Mouse (Mus musculus) CH12.LX (cell line): ENCODE results near the gene Nsun2. TPM values are rescaled to one million over a fixed set of nuclear protein-coding genes. Genes with fewer than 3 reads are reported as not detected.

Experiments
- DNase-seq: peaks from one replicate; pipeline ENCODE4 v3.0.0-alpha.2; 2013; ENCODE audit errors: extremely low read depth
- H3K27ac ChIP-seq: 2 replicates; pipeline ENCODE4 v1.5.1; 2012; ENCODE audit warnings: low read depth, mild to moderate bottlenecking, control low read depth, moderate library complexity; ENCODE audit not compliant: insufficient read depth
- H3K27me3 ChIP-seq: replicated peaks from 2 replicates; pipeline ENCODE3; 2012; ENCODE audit warnings: inconsistent platforms
- H3K36me3 ChIP-seq, 2 experiments: replicated peaks in 1 of 2; 2 replicates each; pipeline versions ENCODE3 to v1.6.1; 2012; ENCODE audit warnings: inconsistent platforms in 1 of 2, low read length in 1 of 2, mild to moderate bottlenecking in 1 of 2, mixed read lengths in 1 of 2, moderate library complexity in 1 of 2; ENCODE audit not compliant: control insufficient read depth in 1 of 2, insufficient read depth in 1 of 2
- H3K4me1 ChIP-seq, 2 experiments: 2 replicates each; pipeline ENCODE4 v1.6.1; 2012; ENCODE audit warnings: inconsistent platforms in 1 of 2, moderate library complexity in 1 of 2; ENCODE audit not compliant: insufficient read depth in 2 of 2, control insufficient read depth in 1 of 2
- H3K4me2 ChIP-seq: 2 replicates; pipeline ENCODE4 v1.6.1; 2012; ENCODE audit warnings: low read depth, mild to moderate bottlenecking, control low read depth; ENCODE audit not compliant: poor library complexity, insufficient read depth, severe bottlenecking
- H3K4me3 ChIP-seq, 3 experiments: fragments of 150-350 bp in 1 of 3; sonication (generic) in 1 of 3; replicated peaks in 1 of 3; 2 replicates each; pipeline versions ENCODE3 to v1.5.1; 2011 to 2012; ENCODE audit warnings: low read depth in 2 of 3, low read length in 2 of 3, mild to moderate bottlenecking in 2 of 3, moderate library complexity in 2 of 3, control low read depth in 1 of 3, improper control_type of control experiment in 1 of 3, inconsistent platforms in 1 of 3, mixed read lengths in 1 of 3; ENCODE audit not compliant: poor library complexity in 1 of 3
- H3K79me2 ChIP-seq: replicated peaks from 2 replicates; pipeline ENCODE4 v1.6.1; 2012; ENCODE audit warnings: mild to moderate bottlenecking, moderate library complexity; ENCODE audit not compliant: control insufficient read depth, poor library complexity, insufficient read depth, severe bottlenecking; ENCODE audit errors: extremely low read depth
- H3K9ac ChIP-seq: 2 replicates; pipeline ENCODE4 v1.6.1; 2012; ENCODE audit warnings: low read depth, mild to moderate bottlenecking, control low read depth, moderate library complexity; ENCODE audit not compliant: insufficient read depth
- H3K9me3 ChIP-seq: replicated peaks from 2 replicates; pipeline ENCODE3; 2012; ENCODE audit warnings: low read length, inconsistent platforms, mixed read lengths
- BHLHE40 ChIP-seq: IDR thresholded peaks from 2 replicates; pipeline ENCODE4 v1.6.1; 2011; ENCODE audit warnings: mild to moderate bottlenecking, low read depth, low read length, improper control_type of control experiment
- CHD1 ChIP-seq: IDR thresholded peaks from 2 replicates; pipeline ENCODE4 v1.6.1; 2012; ENCODE audit warnings: low read depth, low read length, improper control_type of control experiment, inconsistent platforms
- CHD2 ChIP-seq: IDR thresholded peaks from 2 replicates; pipeline ENCODE4 v1.6.1; 2011; ENCODE audit warnings: low read length, improper control_type of control experiment
- CTCF ChIP-seq, 2 experiments: IDR thresholded peaks in 1 of 2; conservative IDR thresholded peaks in 1 of 2; 2 replicates each; pipeline ENCODE4 v1.5.1; 2011 to 2012; ENCODE audit warnings: low read depth in 2 of 2, low read length in 2 of 2, improper control_type of control experiment in 1 of 2, inconsistent platforms in 1 of 2, mild to moderate bottlenecking in 1 of 2, moderate library complexity in 1 of 2
- ELF1 ChIP-seq: IDR thresholded peaks from 2 replicates; pipeline ENCODE4 v1.6.1; 2014; ENCODE audit warnings: low read depth, mild to moderate bottlenecking, inconsistent platforms, low read length, improper control_type of control experiment
- EP300 ChIP-seq: IDR thresholded peaks from 2 replicates; pipeline ENCODE4 v1.6.1; 2011; ENCODE audit warnings: low read length, improper control_type of control experiment
- ETS1 ChIP-seq: conservative IDR thresholded peaks from 2 replicates; pipeline ENCODE4 v1.6.1; 2012; ENCODE audit warnings: low read depth, mild to moderate bottlenecking, inconsistent platforms, low read length, improper control_type of control experiment, moderate library complexity
- HCFC1 ChIP-seq: IDR thresholded peaks from 2 replicates; pipeline ENCODE4 v1.6.1; 2012; ENCODE audit warnings: low read depth, mild to moderate bottlenecking, inconsistent platforms, low read length, improper control_type of control experiment
- MAX ChIP-seq: IDR thresholded peaks from 2 replicates; pipeline ENCODE4 v1.6.1; 2011; ENCODE audit warnings: low read length, improper control_type of control experiment
- MEF2A ChIP-seq: IDR thresholded peaks from 2 replicates; pipeline ENCODE4 v1.6.1; 2014; ENCODE audit warnings: low read depth, mild to moderate bottlenecking, inconsistent platforms, low read length, improper control_type of control experiment, borderline replicate concordance
- MXI1 ChIP-seq: IDR thresholded peaks from 2 replicates; pipeline ENCODE4 v1.6.1; 2011; ENCODE audit warnings: mild to moderate bottlenecking, low read depth, low read length, improper control_type of control experiment
- MYC ChIP-seq: IDR thresholded peaks from 2 replicates; pipeline ENCODE4 v1.6.1; 2011; ENCODE audit warnings: low read depth, mild to moderate bottlenecking, improper control_type of control experiment, low read length
- PAX5 ChIP-seq: IDR thresholded peaks from 2 replicates; pipeline ENCODE4 v1.6.1; 2012; ENCODE audit warnings: low read length, inconsistent platforms, mixed read lengths
- POLR2A ChIP-seq: IDR thresholded peaks from 2 replicates; pipeline ENCODE4 v1.6.1; 2011; ENCODE audit warnings: low read depth, mild to moderate bottlenecking, improper control_type of control experiment, low read length
- RCOR1 ChIP-seq: conservative IDR thresholded peaks from 2 replicates; pipeline ENCODE4 v1.6.1; 2012; ENCODE audit warnings: low read depth, mild to moderate bottlenecking, inconsistent platforms, low read length, improper control_type of control experiment
- SMC3 ChIP-seq: IDR thresholded peaks from 2 replicates; pipeline ENCODE4 v1.6.1; 2011; ENCODE audit warnings: low read depth, low read length, improper control_type of control experiment
- TCF12 ChIP-seq: IDR thresholded peaks from 2 replicates; pipeline ENCODE4 v1.6.1; 2014; ENCODE audit warnings: low read depth, mild to moderate bottlenecking, inconsistent platforms, low read length, improper control_type of control experiment
- UBTF ChIP-seq: IDR thresholded peaks from 2 replicates; pipeline ENCODE4 v1.6.1; 2012; ENCODE audit warnings: low read depth, mild to moderate bottlenecking, inconsistent platforms, low read length, improper control_type of control experiment, moderate library complexity
- USF2 ChIP-seq: conservative IDR thresholded peaks from 2 replicates; pipeline ENCODE4 v1.6.1; 2011; ENCODE audit warnings: low read depth, low read length, improper control_type of control experiment
- ZC3H11A ChIP-seq: IDR thresholded peaks from 2 replicates; pipeline ENCODE4 v1.6.1; 2012; ENCODE audit warnings: low read depth, mild to moderate bottlenecking, inconsistent platforms, low read length, improper control_type of control experiment
- ZKSCAN1 ChIP-seq: IDR thresholded peaks from 2 replicates; pipeline ENCODE4 v1.6.1; 2012; ENCODE audit warnings: low read depth, inconsistent platforms, low read length, improper control_type of control experiment, borderline replicate concordance
- dilution Hi-C: fragments of 300-500 bp; cut with MboI; formaldehyde crosslinking; loops from 2 replicates; pipeline ENCODE4 v1.14.3; 2020; ENCODE audit warnings: low sequenced_read_pairs; ENCODE audit not compliant: extremely low pct_unique_long_range_greater_than_20kb, extremely low pct_ligation_motif_present
- in situ Hi-C: fragments of 300-500 bp; cut with MboI; formaldehyde crosslinking; loops from 3 replicates; pipeline ENCODE4 v1.14.3; 2019; ENCODE audit warnings: low sequenced_read_pairs, low pct_ligation_motif_present, low pct_unique_long_range_greater_than_20kb, mixed read lengths
- polyA plus RNA-seq: library from polyadenylated mRNA; unstranded; fragments of >175 nt; gene quantifications from 2 replicates; pipeline ENCODE4 v1.2.1, GENCODE M21; 2012; ENCODE audit warnings: low read depth; ENCODE audit not compliant: insufficient read length
- total RNA-seq, 2 experiments: library from RNA; depleted of rRNA; stranded (reverse); fragments of 300-350 nt in 1 of 2; fragments of >200 nt in 1 of 2; gene quantifications; 2 replicates each; pipeline ENCODE4 v1.2.3; 2012 to 2014

Gene Nsun2
- total and polyA plus RNA-seq, 3 experiments = 178 to 292 (median 279) TPM

DNA sequence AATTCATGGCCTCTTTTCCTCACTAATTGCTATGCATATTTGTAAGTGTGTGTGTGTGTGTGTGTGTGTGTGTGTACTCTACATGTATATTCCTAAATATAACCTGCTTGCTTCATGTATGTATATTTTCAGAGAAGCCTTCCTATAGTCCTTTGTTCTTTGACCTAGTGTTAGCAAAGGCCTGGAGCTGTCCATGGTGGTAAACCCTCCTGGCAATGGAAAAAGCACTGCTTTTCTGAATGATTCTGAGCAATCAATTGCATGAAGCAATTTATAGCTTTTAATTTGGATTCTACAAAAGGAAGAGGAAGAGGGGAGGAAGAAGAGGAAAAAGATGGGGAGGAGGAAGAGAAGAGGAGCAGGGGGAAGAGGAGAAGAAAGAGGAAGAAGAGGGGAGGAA, 23.2 kb downstream of the Nsun2 start:
- dilution Hi-C loops = no loop called here
- Histone ChIP-seq H3K27me3 (peaks cover 3% of the 10 kb centered on the region), H3K4me1 (no peaks in the 10 kb centered on the region; a peak in 1 of 4 replicates), H3K27ac (no peak overlapping the region), H3K4me2 (no peak overlapping the region), H3K9ac (no peak overlapping the region), H3K36me3 (no peaks in the 10 kb centered on the region), H3K4me3 (no peak overlapping the region), H3K9me3 (no peaks in the 10 kb centered on the region), H3K79me2 (no peaks in the 10 kb centered on the region)
- TF ChIP-seq TCF12 (no peak), MEF2A (no peak), ZKSCAN1 (no peak), CHD2 (no peak), POLR2A (no peak), BHLHE40 (no peak), ETS1 (no peak), HCFC1 (no peak), CHD1 (no peak), MYC (no peak), EP300 (no peak), CTCF (conservative IDR thresholded peaks at IDR 0.05 in 1 of 2, IDR thresholded peaks at IDR 0.05 in 1 of 2; ENCODE audit: low read depth in 2 of 2, low read length in 2 of 2) (no peak), USF2 (no peak), MAX (no peak), UBTF (no peak), SMC3 (no peak), RCOR1 (no peak), ELF1 (no peak), PAX5 (no peak), ZC3H11A (no peak)
- in situ Hi-C loops = no loop called here
- no peak for DNase-seq

DNA sequence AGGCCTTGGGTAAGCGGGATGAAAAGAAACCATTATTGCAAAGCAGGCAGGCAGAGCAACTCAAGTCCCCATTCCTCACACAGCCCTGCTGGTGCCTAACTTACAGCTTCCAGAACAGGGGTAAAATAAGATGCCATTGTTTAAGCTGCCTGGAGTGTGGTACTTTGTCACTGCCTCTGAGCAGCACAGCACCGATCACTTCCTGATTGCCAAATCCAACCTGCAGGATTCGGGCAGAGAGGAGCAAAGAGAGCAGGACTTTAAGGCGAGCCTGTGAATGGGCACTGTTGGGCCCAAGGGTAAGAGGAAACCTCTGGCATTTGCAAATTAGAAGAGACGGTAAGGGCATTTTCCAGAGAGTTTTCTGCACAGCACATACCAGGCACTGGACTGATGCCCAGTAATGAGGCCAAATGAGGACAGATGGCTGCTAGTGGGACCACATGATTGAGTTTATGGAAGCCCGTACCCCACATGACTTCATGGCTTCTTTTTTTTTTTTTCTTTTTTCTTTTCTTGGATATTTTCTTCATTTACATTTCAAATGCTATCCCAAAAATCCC, 24.6 kb downstream of the Nsun2 start:
- TF ChIP-seq MXI1 = no peak
- Histone ChIP-seq H3K27ac (no peak overlapping the region), H3K9ac (no peak overlapping the region), H3K36me3 (no peaks in the 10 kb centered on the region), H3K9me3 (no peaks in the 10 kb centered on the region), H3K4me3 (no peak overlapping the region), H3K4me2 (no peak overlapping the region), H3K4me1 (no peaks in the 10 kb centered on the region; a peak in 1 of 4 replicates), H3K79me2 (no peaks in the 10 kb centered on the region), H3K27me3 (peaks cover 3% of the 10 kb centered on the region)
- dilution Hi-C loops (no loop called here), in situ Hi-C loops (no loop called here)
- DNase-seq = no peak
